Mouse (Mus musculus): ENCODE results near the gene Skap1.

DNA sequence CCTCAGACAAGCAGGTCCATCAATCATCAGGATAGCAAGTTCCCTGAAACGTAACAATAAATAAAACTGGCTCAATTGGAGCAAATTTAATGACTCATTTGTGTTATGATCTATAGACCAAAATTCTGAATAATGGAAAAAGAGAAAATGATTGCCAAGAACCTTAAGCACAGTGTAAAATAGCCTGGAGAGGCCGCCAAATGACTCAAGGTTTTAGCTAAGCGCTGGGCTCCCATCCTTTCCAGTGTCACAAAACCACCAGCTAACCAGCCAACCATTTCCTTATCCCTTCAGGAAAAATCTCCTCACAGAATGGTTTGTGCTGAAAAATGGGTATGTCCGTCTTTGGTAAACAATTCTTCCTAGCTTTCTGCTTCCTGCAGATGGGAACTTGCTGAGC is 279.5 kb downstream of the Skap1 start:
- TF ChIP-seq CTCF (IDR thresholded peaks at IDR 0.05; ENCODE audit: extremely low read depth, insufficient read depth, low read length) (no peak), POLR2A (IDR thresholded peaks at IDR 0.05; ENCODE audit: extremely low read depth, insufficient read depth, low read length) (no peak)
